Mouse (Mus musculus) cerebellum, adult 2 months (tissue): ENCODE results near the gene Coro2a.

Source experiments
- CTCF ChIP-seq: fragments of 200-500 bp; IDR thresholded peaks from 2 replicates; pipeline ENCODE4 v1.5.1; 2011; ENCODE audit warnings: low read depth, mild to moderate bottlenecking, control low read depth, low read length, moderate library complexity, borderline replicate concordance; ENCODE audit not compliant: insufficient read depth
- POLR2A ChIP-seq: fragments of 200-500 bp; IDR thresholded peaks from 2 replicates; pipeline ENCODE4 v1.6.1; 2011; ENCODE audit warnings: low read length, control low read depth, borderline replicate concordance; ENCODE audit not compliant: insufficient read depth

GRCm38 (mm10) chr4:46532511-46532910 is 69.5 kb downstream of the Coro2a start:
- TF ChIP-seq CTCF (no peak), POLR2A (no peak)
